Mouse (Mus musculus): ENCODE measurements at regions not wholly inside any gene's neighbourhood (a gene's known extent, or its start where the extent isn't known, plus 50 kb on each side); places are given as distances from the start of the nearest gene placed in this dataset.
A peak's percentile ranks its signal among the peaks of the same experiment; 100 is the strongest.

DNA sequence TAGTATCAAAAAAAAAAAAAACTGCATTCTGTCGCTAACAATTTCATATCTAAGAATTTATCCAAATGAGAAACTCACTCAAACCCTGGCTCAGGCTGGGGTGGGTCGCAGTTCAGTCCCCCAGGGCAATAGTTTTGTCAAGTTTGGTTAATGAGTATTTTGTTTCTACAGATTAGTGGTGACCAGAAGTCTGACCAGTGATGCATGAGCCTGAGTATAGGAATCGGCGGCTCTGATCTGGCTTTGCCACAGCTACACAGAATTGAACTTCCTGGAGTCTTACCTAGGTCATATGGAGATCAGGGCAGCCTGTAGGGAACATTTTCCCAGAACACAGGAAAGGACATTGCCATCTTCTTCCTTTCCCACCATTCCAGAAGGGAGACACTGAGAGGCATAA lies 212.1 kb downstream of the Efnb2 start:
- Histone ChIP-seq H3K9ac (replicated peaks; ENCODE audit: low read depth) (no peak overlapping the region), H3K27ac (ENCODE audit: low read length) (no peak overlapping the region), H3K27me3 (replicated peaks; ENCODE audit: insufficient read depth, low read length) (no peaks in the 10 kb centered on the region), H3K4me3 (ENCODE audit: low read depth, low read length) (no peak overlapping the region), H3K36me3 (ENCODE audit: insufficient read depth, low read length) (no peaks in the 10 kb centered on the region), H3K4me1 (ENCODE audit: insufficient read depth, low read depth, low read length) (no peaks in the 10 kb centered on the region), H3K9me3 (ENCODE audit: low read length) (no peaks in the 10 kb centered on the region), H3K4me2 (replicated peaks; ENCODE audit: low read depth, low read length) (no peak overlapping the region)
- 94% methylated on average over 4 of the region's 4 CpGs for WGBS
- DNase-seq (ENCODE audit: low spot score) (no peak), ATAC-seq (no peak)
- TF ChIP-seq CTCF (IDR thresholded peaks at IDR 0.05) (no peak), EP300 (IDR thresholded peaks at IDR 0.05) (no peak)

DNA sequence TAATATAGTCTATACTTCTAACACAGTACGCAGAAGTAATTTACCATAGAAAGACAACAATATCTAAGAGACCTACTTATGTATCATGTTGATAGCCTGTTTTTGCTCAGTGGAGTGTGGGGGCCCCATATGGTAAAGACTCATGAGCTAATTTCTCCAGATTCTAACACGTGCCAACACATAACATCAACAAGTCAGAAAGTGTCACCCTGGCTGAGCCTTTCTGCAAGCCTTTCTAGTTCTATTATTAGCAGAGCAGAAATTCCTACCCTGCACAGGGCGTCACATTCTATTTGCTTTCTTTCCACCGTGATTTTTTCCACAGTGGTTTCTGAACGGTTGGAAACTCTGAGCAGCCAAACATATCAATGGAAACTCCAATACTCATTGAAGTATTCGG lies 219.5 kb downstream of the Efnb2 start:
- Histone ChIP-seq H3K27me3 (replicated peaks; ENCODE audit: insufficient read depth, low read length) (no peaks in the 10 kb centered on the region), H3K4me1 (ENCODE audit: insufficient read depth, low read depth, low read length) (0 out of 2 replicates have a peak, but pooled peaks cover 4% of the 10 kb centered on the region), H3K4me2 (replicated peaks; ENCODE audit: low read depth, low read length) (no peak overlapping the region), H3K36me3 (ENCODE audit: insufficient read depth, low read length) (no peaks in the 10 kb centered on the region), H3K9me3 (ENCODE audit: low read length) (no peaks in the 10 kb centered on the region), H3K4me3 (ENCODE audit: low read depth, low read length) (no peak overlapping the region), H3K9ac (replicated peaks; ENCODE audit: low read depth) (no peak overlapping the region), H3K27ac (ENCODE audit: low read length) (no peak overlapping the region)
- TF ChIP-seq EP300 (IDR thresholded peaks at IDR 0.05) (no peak), CTCF (IDR thresholded peaks at IDR 0.05) (no peak)
- no peak for DNase-seq (ENCODE audit: low spot score)
- no peak for ATAC-seq
- WGBS = 63% methylated on average over 6 of the region's 6 CpGs

DNA sequence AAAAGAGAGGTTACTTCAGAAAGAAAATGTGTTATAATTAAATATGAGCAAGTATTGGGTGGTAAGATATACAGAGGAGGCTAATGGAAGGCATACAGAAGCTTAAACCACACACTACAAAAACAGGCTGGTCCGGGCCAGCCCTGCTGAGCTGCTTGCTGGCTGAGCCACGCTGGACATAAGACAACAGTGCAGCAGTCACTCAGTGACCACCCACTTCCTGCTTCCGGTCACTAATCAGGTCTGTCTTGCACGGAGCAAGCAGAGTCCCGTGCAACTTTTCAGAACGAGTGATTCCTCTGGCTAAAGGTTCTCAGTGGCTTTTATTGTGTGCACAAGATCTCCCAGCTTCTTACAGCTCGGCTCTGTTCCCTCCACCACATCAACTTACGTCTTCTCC lies 220.1 kb downstream of the Efnb2 start:
- Histone ChIP-seq H3K4me1 (ENCODE audit: insufficient read depth, low read depth, low read length) (0 out of 2 replicates have a peak, but pooled peaks cover 4% of the 10 kb centered on the region), H3K9me3 (ENCODE audit: low read length) (no peaks in the 10 kb centered on the region), H3K4me2 (replicated peaks; ENCODE audit: low read depth, low read length) (peak overlapping the region; percentile 50), H3K27me3 (replicated peaks; ENCODE audit: insufficient read depth, low read length) (no peaks in the 10 kb centered on the region), H3K27ac (ENCODE audit: low read length) (no peak overlapping the region), H3K9ac (replicated peaks; ENCODE audit: low read depth) (no peak overlapping the region), H3K4me3 (ENCODE audit: low read depth, low read length) (peak overlapping the region; percentile 10; the same call in 1 of the 2 replicates), H3K36me3 (ENCODE audit: insufficient read depth, low read length) (no peaks in the 10 kb centered on the region)
- ATAC-seq = peak; percentile 68; the same call in 1 of the 2 replicates
- WGBS = 12% methylated on average over 8 of the region's 8 CpGs
- no peak for TF ChIP-seq CTCF (IDR thresholded peaks at IDR 0.05)
- TF ChIP-seq EP300 (IDR thresholded peaks at IDR 0.05) = no peak
- DNase-seq (ENCODE audit: low spot score) = peak; percentile 50

DNA sequence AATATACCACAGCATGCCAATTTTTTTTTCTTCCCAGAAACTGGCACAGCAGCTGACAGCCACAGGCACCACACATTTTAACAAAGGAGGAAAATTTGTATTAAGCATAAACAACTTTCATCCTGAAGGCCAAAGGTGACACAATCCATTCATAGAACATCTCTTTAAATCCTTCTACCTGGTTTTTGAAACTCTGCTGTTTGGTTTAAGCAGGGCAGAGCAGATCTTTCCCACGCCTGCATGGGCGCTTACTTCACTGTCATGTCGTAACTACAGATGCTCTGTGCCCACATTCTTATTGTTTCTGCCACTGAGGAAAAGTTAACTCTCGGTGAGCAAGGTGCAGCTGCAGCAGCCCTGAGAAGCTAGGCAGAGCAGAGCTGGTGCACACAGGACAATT lies 234.8 kb downstream of the Efnb2 start:
- ATAC-seq = no peak
- DNase-seq (ENCODE audit: low spot score) = no peak
- Histone ChIP-seq H3K36me3 (ENCODE audit: insufficient read depth, low read length) (no peaks in the 10 kb centered on the region), H3K4me3 (ENCODE audit: low read depth, low read length) (no peak overlapping the region), H3K9ac (replicated peaks; ENCODE audit: low read depth) (no peak overlapping the region), H3K4me2 (replicated peaks; ENCODE audit: low read depth, low read length) (no peak overlapping the region), H3K4me1 (ENCODE audit: insufficient read depth, low read depth, low read length) (no peaks in the 10 kb centered on the region), H3K27ac (ENCODE audit: low read length) (no peak overlapping the region), H3K9me3 (ENCODE audit: low read length) (no peaks in the 10 kb centered on the region), H3K27me3 (replicated peaks; ENCODE audit: insufficient read depth, low read length) (no peaks in the 10 kb centered on the region)
- 55% methylated on average over 4 of the region's 4 CpGs for WGBS
- TF ChIP-seq CTCF (IDR thresholded peaks at IDR 0.05) (no peak), EP300 (IDR thresholded peaks at IDR 0.05) (no peak)

DNA sequence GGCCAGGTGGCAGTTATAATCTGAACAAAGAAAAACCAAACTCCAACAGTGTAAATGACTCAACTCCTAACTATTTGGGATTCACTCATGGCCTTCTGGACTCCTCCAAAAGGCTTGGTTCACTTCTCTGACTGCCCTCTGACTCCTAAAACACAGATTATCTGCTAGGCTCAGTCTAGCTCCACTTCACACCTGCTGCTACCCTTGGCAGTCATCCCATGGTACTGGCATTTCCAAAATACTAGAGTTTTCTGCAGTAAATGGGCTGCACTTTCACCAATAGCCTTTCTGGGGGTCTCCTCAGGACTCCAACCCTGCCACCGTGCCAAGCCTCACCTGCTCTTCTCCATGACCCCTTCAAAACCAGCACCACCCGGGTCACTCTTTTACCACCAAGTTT lies 237.6 kb downstream of the Efnb2 start:
- Histone ChIP-seq H3K27ac (ENCODE audit: low read length) (no peak overlapping the region), H3K9ac (replicated peaks; ENCODE audit: low read depth) (no peak overlapping the region), H3K27me3 (replicated peaks; ENCODE audit: insufficient read depth, low read length) (no peaks in the 10 kb centered on the region), H3K36me3 (ENCODE audit: insufficient read depth, low read length) (no peaks in the 10 kb centered on the region), H3K4me3 (ENCODE audit: low read depth, low read length) (no peak overlapping the region), H3K4me1 (ENCODE audit: insufficient read depth, low read depth, low read length) (no peaks in the 10 kb centered on the region), H3K4me2 (replicated peaks; ENCODE audit: low read depth, low read length) (no peak overlapping the region), H3K9me3 (ENCODE audit: low read length) (no peaks in the 10 kb centered on the region)
- WGBS = 95% methylated on average over 2 of the region's 2 CpGs
- ATAC-seq (no peak), DNase-seq (ENCODE audit: low spot score) (no peak)
- no peak for TF ChIP-seq EP300 (IDR thresholded peaks at IDR 0.05)
- no peak for TF ChIP-seq CTCF (IDR thresholded peaks at IDR 0.05)

DNA sequence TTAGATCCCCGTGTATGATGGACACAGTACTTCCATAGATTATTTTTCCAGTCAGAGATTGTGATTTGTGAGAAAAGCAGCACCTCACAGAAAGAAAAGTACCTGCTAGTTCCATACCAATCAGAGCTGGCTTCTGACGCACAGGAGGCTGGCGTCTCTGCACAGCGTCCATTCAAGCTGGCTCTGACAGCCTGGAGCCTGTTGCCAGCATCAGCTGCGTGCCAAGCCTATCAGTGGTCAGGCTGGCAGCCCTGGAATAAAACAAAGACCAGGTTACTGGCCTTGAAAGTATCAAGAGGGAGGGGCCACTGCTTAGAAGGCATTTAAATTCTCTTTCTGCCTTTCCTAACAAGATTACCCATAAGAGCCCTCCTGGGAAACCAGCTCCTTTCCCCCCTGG lies 239.3 kb downstream of the Efnb2 start:
- Histone ChIP-seq H3K4me1 (ENCODE audit: insufficient read depth, low read depth, low read length) (no peaks in the 10 kb centered on the region), H3K9me3 (ENCODE audit: low read length) (no peaks in the 10 kb centered on the region), H3K27ac (ENCODE audit: low read length) (no peak overlapping the region), H3K9ac (replicated peaks; ENCODE audit: low read depth) (no peak overlapping the region), H3K27me3 (replicated peaks; ENCODE audit: insufficient read depth, low read length) (no peaks in the 10 kb centered on the region), H3K36me3 (ENCODE audit: insufficient read depth, low read length) (no peaks in the 10 kb centered on the region), H3K4me3 (ENCODE audit: low read depth, low read length) (no peak overlapping the region), H3K4me2 (replicated peaks; ENCODE audit: low read depth, low read length) (no peak overlapping the region)
- DNase-seq (ENCODE audit: low spot score) (no peak), ATAC-seq (no peak)
- WGBS = 68% methylated on average over 5 of the region's 5 CpGs
- TF ChIP-seq EP300 (IDR thresholded peaks at IDR 0.05) = no peak
- TF ChIP-seq CTCF (IDR thresholded peaks at IDR 0.05) = no peak

Measured in lung, postnatal 0 days (tissue).